Mouse (Mus musculus): ENCODE measurements around the gene Ifna1.
A peak's percentile ranks its signal among the peaks of the same experiment; 100 is the strongest.

Gene Ifna1

GRCm38 (mm10) chr4:88872691-88873090, 22.8 kb downstream of the Ifna1 start:
- DNase-seq (ENCODE audit: low read depth) = peak; percentile 78

- no peak for DNase-seq (ENCODE audit: low read depth)
These were observed 25.7 kb downstream of the Ifna1 start for GRCm38 (mm10) chr4:88875435-88876095.

- peak; percentile 61 for DNase-seq (ENCODE audit: low read depth)
These were observed 26.6 kb downstream of the Ifna1 start for GRCm38 (mm10) chr4:88876520-88876919.

- DNase-seq (ENCODE audit: low read depth) = peak; percentile 89
These were observed 28.4 kb downstream of the Ifna1 start for GRCm38 (mm10) chr4:88878246-88878645.

GRCm38 (mm10) chr4:88878772-88879171, 28.9 kb downstream of the Ifna1 start:
- DNase-seq (ENCODE audit: low read depth) = no peak

- DNase-seq (ENCODE audit: low read depth) = no peak
These were observed 30.2 kb downstream of the Ifna1 start, which contains the start of gene Ifne for GRCm38 (mm10) chr4:88880101-88880500. Ifne (minus strand) TSS chr4:88880201.

GRCm38 (mm10) chr4:88888236-88888635, 38.3 kb downstream of the Ifna1 start:
- DNase-seq (ENCODE audit: low read depth) = peak; percentile 65

- no peak for DNase-seq (ENCODE audit: low read depth)
These were observed 43.4 kb downstream of the Ifna1 start for GRCm38 (mm10) chr4:88893201-88893754.

Measured in 416B (cell line).